Mouse (Mus musculus): ENCODE results near the gene Pnmal2.

Pnmal2 gene

DNA sequence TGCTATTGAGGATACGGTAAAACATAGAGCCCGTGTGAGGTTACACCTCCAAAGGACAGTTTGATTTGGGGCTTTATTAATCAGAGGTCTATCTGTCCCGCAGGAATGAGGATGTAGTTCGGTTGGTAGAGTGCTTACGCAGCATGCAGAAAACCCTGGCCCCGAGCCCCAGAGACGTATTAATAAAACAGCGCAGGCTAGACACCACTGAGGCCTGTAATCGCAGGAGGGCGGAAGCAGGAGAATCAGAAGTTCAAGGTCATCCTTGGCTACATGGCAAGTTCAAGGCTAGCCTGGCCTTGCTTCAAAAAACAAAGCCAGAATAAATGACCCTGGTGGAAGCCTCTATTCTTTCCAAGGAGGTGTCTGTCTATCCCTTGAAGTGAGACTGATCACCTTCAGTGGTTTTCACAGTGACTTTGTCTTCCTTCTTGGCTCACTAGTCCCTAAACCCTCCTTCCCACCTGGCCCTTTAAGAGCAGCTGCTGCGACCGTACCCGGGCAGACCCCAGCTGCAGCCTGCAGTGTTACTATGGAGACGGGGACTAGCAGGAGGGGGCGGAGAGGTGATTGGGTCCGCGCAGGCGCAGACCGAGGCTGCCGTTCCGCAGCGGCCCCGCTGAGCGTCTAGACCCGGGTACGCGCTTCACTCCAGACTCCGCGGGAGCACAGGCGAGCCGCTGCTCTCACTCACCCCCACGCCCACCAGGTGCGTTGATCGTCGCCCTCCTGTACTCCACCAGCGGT, at the start of gene Pnmal2:
Gene Pnmal2 (plus strand): TSS at position 622 of the 747 bp plus-strand sequence.
- DNase-seq, result peak; percentile 73

DNA sequence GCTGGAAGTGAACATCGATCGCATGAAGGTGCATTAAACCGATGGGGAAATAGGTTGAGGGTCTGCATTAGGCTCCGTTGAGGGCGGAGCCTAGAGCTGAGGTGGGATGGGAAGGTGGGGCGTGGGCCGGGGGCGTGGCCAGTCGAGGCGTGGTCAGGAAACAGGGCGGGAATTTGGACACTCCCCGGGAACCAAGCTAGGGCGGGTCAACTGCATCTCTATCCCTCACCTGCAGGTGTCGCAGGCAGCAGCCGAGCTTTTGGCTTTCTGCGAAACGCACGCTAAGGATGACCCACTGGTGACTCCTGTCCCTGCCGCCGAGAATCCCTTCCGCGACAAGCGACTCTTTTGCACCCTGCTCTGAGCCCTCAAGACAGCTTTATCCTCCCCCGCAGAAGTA, 49.5 kb upstream of the Pnmal2 start:
- peak; percentile 80 for DNase-seq

DNA sequence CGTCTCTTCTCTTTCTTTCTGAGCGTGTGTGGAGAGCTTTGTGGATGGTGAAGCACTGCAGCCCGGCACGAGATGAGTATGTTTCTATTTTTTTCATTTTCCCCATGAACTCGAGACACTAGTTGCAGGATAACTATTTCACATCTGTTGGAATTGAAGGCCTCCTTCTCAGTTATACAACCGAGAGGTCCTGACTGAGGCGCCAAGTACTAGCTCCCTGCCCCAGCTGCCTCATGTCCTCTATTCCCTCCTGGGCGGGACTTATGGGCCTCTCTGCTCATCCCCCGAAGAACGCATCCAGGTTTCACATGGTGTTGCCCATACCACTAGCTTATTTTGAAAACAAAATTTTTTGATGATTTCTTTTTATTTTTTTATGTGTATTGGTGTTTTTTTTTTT, 49.0 kb upstream of the Pnmal2 start:
- no peak for DNase-seq

DNA sequence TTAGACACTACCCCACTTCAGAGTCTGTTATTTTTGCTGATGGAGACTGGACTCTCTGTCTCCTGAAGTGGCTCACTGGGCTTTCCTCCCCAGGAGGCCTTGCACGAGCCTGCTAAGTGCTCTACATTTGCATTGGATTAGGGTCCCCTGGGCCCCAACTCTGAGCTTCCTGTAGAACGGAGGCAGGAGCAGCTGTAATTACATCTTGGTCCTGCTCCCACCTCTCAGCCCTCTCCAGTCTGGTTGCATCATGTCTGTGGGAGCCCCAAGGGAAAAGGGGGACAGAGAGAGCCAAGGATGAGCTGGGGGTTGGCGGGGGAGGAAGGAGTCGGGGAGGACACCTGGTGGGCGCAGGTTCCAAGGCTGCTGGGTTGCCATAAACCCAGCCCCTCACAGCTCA, 44.0 kb upstream of the Pnmal2 start:
- no peak for DNase-seq

DNA sequence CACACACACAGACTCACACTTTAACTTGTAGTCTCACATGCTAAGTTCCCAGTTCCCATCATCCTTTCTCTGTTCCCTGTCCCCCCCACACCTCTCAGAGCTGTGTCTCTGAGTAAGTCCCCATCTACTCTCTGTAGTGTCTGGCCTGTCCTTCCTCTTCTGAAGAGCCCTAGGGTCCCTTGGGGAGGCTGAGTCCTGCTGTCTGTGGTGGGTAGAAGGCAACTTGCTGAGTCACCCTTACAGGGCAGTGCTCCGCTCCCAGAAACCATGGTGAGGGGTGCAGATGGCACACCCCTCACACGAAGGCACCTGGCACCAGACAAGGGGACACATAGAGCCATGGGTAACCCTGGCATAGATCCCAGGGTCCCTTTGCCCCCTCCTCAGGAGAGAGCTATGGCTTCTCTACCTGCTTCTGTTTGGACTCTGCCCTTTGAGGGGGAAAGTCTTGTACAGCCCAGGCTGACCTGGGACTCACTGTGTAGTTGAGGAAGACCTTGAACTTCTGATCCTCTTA, 41.0 kb upstream of the Pnmal2 start:
- no peak for DNase-seq

DNA sequence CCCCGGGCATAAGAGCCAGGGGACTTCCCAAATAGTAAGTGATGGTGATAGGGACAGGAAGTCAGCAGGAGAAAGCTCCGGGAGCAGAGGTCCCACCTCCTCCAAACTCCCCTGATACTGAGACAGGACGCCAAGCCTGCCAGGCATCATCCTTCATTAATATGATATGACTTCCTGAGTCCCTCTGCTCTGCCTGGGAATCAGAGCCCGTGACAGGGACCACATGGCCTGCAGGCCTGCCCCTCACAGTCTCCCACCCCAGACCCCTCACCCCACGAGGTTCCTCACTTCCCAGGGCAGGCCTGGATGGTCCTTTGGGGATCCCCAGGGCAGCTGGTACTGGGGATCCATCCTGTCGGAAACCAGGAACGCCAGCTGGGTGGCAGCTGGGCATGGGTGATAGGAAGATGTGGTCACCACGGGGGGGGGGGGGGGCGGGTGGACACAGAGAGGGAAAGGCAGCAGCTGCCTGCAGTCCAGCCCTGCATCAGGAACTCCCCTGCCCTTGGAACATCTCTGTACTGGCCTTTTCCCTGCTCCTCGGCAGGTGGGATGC, 40.3 kb upstream of the Pnmal2 start:
- no peak for DNase-seq

DNA sequence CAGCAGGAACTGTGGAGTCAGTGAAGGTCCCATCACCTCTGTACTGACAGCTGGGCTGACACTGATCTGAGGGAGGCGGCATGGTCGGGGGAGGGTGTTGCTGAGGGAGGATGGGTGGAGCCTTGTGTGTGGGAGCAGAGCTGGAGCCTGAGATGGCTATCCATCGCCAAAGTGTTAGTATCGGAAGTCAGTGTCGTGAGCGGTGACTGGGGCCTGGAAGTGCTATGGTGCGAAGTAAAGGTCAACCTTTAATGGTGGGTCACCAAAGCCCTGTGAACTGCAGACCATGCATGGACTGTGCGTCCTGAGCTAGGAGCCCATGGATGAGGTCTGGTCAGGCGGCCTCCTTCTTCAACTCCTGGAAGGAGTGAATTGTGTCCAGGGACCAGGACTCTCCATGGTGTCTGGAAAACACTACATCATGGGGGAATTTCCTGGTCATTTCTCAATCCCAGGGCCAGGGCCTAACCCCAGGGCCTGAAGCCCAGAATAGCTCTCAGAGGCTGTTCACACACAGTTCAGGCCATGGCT, 38.9 kb upstream of the Pnmal2 start:
- DNase-seq, result no peak

DNA sequence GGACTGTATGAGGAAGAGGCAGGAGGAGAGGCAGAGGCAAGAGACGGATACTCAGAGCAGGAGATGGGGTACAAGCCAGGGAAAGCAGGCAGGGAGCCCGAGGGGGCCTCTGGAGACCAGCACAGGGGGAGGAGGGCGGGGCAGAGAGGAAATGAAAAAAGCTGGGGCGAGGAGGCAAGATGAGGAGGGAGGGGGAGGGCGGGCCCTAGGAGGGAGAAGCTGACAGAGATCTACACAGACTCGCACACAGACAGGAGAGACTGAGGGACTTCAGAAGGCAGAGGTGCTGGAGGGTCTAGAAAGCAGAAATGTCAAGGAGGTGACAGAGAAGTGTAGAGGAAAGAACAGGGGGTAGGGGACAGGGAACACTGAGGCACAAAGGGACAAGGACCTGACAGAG, 38.2 kb upstream of the Pnmal2 start, which contains the start of gene Ptgir:
Gene Ptgir (plus strand): TSS at position 210 of the 400 bp plus-strand sequence.
- no peak for DNase-seq

DNA sequence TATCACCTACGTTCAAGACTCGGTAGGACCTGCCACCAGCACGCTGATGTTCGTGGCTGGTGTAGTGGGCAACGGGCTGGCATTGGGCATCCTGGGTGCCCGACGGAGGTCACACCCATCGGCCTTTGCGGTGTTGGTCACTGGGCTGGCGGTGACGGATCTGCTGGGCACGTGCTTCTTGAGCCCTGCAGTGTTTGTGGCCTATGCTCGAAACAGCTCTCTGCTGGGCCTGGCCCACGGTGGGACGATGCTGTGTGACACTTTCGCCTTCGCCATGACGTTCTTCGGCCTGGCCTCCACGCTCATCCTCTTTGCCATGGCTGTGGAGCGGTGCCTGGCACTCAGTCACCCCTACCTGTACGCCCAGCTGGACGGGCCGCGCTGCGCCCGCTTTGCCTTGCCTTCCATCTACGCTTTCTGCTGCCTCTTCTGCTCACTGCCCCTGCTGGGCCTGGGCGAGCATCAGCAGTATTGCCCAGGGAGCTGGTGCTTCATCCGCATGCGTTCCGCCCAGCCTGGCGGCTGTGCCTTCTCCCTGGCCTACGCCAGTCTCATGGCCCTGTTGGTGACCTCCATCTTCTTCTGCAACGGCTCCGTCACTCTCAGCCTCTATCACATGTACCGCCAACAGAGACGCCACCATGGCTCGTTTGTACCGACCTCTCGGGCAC, 37.5 kb upstream of the Pnmal2 start:
- DNase-seq, result no peak

DNA sequence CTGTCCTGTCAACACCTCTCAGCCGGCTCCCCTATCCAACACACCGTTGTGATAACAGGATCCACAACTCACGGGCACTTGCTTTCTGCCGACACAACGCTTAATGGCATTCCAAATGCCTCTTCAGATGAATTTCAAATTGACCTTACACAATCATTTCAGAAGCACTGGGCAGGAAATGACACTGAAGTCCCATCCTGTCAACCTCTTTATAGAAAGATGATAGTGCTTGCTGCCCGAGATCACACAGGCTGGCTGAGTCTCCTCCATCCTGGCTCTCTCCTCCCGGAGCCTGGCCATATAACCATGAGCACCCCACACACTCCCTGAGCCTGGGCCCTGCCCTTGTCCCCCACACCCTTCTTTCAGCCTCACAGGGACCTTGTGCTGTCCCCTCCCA, 36.6 kb upstream of the Pnmal2 start:
- no peak for DNase-seq

DNA sequence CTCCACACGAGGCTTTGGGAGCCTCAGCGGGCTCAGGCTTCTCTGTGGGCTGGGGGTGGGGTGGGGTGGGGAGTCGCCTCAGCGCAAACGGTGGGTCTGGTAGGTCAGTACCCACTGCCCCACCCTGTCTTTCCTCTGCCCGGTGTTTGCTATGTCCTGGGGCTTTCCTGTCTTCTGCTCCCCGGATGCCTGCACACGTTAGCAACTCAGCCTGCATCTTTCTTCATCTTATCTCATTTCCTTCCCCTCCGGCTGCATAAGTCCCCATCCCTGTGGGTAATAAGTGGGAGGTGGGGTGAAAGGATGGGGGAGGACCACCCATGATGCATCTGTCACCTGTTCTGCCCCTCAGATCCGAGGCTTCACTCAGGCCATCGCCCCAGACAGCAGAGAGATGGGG, 36.1 kb upstream of the Pnmal2 start:
- no peak for DNase-seq

DNA sequence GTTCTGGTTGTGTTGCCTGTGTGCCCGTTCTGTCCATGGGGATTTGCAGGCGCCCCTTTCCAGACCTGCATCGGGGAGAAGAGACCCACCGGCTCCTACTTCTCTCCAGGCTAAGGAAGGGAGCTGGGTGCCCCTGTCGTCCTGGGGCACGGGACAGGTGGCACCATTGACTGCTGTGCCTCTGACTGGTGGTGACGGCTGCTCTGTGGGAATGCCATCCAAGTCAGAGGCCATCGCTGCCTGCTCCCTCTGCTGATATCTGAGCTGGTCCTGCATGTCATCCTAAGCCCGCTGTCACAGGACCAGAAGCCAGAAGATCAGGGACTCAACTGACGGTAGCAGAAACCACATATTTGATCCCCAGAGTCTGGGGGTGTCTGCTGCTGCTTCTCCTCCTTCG, 35.6 kb upstream of the Pnmal2 start:
- no peak for DNase-seq

DNA sequence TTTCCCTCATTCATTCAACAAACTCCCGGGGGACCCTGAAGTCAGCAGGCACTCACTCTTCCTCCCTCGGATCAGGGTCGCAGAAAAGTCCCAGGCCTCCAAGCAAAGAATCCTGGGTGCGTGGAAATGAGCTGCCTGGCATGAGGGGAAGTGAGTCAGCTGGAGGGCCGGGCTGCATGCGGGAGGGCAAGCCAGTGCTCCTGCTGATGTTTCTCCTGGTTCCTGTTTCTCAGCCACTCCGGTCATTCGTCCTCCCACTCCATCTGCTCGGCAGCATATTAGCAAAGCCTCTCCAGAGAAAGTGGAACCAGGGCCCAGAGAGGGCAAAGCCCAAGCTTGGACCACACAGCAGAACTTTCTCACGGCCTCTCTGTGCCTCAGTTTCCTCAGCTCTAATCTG, 34.6 kb upstream of the Pnmal2 start:
- no peak for DNase-seq

DNA sequence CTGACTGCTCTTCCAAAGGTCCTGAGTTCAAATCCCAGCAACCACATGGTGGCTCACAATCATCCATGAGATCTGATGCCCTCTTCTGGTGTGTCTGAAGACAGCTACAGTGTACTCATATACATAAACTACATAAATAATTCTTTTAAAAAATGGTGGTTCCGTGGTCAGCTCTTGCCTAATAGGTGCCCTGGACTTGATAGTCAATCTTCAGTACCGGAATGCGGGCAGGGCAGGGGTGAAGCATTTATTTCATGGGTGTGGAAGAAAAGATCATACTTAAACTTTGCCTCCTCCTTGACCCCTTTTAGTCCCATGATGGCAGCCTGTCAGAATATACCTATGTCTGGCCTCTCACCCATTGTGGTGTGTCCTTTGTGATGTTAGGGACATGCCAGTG, 32.6 kb upstream of the Pnmal2 start:
- DNase-seq, result no peak

DNA sequence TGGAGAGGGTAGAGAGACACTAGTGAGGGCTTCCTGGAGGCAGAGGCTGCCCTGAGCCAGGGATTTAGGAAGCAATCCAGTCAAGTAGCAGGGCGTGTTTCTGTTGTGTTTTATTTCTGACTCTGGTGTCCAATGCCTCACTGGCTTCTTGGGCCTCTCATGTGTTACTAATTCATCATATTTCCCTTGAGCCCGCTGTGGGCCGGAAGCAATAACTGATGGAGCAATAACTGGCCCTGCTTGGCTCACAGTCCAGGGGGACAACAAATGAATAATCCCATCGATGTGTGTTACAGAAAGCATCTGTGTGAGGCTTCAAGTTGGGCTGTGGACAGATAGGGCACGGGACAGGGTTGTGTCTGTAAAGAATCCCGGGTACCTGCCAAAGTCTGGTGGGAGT, 32.1 kb upstream of the Pnmal2 start:
- DNase-seq, result no peak

DNA sequence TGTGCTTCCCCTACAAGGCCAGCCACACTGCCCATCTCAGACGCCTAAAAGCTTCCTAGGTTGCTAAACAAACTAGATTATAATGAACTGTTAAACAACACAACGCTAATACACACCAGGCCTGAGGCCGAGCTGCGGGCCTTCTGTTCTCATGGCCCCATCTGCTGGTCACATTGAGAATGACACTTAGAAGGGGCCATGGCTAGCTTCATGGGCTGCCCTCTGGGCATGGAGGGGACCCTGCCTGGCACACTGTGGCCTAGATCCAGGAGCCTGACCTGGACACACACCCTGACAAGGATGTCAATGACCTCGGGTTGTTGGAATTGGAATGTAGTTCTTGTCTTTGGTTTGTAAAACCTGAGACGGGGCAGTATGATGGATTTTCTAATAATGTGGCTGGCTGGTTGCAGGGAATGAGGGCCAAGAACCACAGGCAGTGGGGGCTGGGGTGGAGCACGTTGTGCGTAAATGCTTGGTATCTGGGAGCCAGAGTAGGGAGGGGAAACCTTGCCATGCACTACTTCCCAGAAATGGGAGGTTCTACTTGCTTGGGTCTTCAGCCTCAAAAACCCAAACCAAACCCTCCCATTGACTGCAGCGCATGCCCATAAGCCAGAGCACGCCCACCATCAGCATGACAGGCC, 30.6 kb upstream of the Pnmal2 start:
- peak; percentile 85 for DNase-seq

DNA sequence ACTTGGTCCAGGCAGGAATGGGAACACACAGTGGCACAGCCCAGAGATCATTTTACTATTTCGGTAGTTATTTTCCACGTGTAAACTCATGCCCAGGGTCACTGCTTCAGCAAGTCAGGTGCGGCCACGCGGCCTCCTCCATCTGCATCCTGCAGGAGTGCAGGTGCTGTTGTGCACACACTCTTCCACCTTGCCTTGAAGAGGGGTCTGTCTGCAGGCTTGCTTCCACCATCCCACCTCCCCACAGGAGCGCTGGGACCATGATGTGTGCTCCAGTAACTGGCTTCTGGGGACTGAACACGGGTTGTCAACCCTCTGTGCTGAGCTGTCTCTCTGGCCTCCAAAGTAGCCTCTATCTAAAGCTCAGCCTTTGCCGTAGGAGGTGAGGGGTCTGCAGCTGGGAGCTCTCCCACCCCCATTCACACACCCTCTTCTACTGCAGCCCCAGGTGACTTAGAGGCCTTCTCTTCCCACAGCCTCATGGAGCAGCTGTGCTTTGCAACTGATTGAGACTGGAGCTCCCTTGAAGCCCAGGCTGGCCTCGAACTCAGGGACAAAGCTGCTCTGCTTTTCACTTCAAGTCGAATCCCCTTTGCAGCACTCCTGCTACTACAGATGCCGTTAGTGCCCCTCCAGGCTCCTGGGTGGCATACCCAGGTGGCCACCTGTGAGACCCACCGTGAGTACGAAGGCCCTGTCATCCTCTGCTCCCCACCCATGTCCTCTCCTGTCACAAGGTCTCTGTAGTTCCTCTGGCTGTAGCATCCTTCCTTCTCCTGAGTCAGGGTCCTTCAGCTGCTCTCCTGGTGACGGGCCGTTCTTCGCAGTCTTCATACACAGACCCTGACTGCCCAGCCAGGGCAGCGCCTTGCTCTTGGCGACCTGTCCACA, 29.8 kb upstream of the Pnmal2 start:
- no peak for DNase-seq

DNA sequence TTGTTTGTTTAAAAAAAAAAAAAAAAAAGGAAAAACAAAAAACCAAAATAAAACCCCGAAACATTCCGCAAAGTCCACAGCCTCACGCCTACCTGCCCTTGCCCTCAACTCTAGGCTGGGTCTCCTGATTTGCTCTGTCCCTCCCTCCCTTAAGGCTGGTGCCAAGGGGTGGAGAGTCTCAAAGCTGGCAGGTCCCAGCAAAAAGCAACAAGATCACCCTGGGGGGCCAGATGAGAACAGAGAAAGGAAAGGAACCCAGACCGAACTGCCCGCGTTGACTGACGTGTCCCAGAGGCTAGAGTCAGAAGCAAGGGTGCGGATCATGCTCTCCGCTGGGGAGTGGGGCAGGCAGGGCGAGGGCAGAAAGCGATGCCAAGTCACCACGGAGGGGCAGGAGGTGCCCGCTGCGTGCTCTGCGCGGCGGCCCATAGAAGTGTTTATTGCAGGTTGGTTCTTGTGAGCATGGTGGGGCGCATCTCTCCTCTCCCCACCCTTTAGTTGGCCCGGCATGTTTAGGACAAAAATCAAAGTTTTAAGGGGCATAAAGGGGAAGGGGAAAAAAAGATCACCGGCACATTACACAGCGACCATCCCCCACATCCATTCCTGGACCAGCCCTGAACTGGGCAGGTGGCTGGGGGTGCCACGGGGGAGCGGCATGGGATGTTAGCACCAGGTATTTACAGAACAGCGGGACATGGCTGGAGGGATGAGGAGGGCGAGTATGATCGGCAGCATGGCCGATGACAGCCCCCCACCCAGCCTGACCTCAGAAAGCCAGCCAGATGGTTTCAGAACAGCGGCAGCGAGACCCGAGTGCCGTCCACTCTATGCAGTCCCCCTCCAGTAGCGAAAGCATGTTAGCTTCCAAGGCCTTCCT, 28.8 kb upstream of the Pnmal2 start:
- DNase-seq, result no peak

DNA sequence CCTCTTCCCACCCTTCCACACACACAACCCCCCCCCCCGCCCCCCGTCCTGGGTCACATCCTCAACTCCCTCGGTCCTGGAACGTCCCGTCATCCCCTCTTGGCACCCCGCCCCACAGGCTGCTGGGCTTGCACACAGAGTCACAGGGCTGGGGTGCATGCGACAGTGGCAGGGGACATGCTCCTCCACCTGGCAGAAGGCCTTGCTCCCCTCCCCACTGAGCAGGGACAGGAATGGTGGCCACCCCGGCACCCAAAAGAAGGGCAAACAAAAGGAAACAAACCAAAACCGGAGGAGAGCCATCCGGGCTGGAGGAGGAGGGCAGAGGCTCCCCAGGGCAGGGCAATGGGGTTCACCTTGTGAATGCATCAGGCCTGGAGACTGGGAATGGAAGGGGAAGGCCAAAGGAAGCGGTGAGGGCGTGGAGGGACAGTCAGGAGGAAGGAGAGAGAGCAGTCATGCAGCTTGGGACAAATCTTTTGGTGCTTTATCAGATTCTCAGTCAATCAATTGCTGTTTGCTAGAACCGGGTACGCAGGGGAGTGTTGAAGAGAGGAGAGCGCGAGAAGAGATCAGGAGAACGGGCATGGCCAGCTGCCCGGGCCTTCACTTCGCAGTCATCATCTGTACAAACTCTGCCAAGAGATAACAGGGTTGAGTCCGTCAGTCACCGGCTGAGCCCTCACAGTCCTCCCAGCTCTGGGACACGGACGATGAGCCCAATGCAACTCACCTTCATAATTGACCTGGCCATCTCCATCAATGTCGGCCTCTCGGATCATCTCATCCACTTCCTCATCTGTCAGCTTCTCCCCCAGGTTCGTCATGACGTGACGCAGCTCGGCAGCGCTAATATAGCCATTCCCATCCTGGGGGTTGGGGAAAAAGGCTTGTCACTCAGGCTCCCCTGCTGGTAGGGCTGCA, 27.9 kb upstream of the Pnmal2 start:
- no peak for DNase-seq

DNA sequence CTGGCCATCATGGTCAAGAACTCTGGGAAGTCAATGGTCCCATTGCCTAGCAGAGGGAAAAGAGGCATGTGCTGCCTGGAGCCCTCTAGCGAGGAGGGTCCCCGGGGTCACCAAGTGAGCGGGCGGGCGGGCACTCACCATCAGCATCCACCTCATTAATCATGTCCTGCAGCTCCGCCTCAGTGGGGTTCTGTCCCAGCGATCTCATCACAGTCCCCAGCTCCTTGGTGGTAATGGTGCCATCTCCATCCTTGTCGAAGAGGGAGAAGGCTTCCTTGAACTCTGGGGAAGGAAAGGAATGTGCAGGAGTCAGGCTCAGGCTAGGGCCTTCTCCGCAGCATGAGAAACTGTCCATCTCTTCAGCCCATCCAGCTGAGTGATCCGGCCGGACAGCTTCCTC, 27.0 kb upstream of the Pnmal2 start:
- no peak for DNase-seq

Measured in lung, postnatal 14 days (tissue).